Mouse (Mus musculus): ENCODE measurements around the gene Pgm2. TPM values are rescaled to one million over a fixed set of nuclear protein-coding genes. Genes with fewer than 3 reads are reported as not detected.

The Pgm2 gene
- polyA plus RNA-seq, 1 experiment from 2014 or later = 27.0 TPM

DNA sequence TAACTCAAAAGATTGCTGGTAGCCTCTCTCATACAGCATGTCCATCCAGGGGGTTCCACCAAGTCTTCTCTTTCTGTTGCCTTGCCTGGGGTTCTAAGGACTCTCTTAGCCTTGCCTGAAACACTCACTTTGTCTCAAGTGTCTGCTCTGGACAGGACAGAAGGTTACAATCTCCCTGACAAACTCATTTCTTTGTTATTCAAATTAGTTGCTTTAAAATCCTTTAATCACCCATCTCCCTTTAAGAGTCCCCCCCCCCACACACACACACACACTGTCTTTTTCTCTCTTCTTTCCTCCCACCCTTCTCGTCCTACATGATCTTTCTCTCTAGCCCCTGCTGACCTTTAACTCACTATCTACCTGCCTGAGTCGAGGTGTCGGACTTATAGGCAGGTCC is 44.1 kb upstream of the Pgm2 start:
- no peak for DNase-seq (ENCODE audit: low spot score)
- no peak overlapping the region for H3K4me2 ChIP-seq (replicated peaks; ENCODE audit: low read depth, low read length)
- no peak overlapping the region for H3K9ac ChIP-seq (replicated peaks; ENCODE audit: low read depth)
- no peak overlapping the region for H3K27ac ChIP-seq (ENCODE audit: low read length)
- H3K4me1 ChIP-seq (ENCODE audit: insufficient read depth, low read depth, low read length) = peaks cover 7% of the 10 kb centered on the region; the same call in 1 of the 2 replicates
- no peak overlapping the region for H3K4me3 ChIP-seq (ENCODE audit: low read depth, low read length)
- WGBS = 64% methylated on average over 3 of the region's 3 CpGs
- H3K27me3 ChIP-seq (replicated peaks; ENCODE audit: insufficient read depth, low read length) = no peaks in the 10 kb centered on the region
- TF ChIP-seq EP300 (IDR thresholded peaks at IDR 0.05) (no peak), CTCF (IDR thresholded peaks at IDR 0.05) (no peak)
- no peaks in the 10 kb centered on the region for H3K36me3 ChIP-seq (ENCODE audit: insufficient read depth, low read length)
- no peak for ATAC-seq
- H3K9me3 ChIP-seq (ENCODE audit: low read length) = no peaks in the 10 kb centered on the region

GRCm38 (mm10) chr5:64049256-64049655 is 43.5 kb upstream of the Pgm2 start:
- H3K4me2 ChIP-seq (replicated peaks; ENCODE audit: low read depth, low read length) = no peak overlapping the region
- DNase-seq (ENCODE audit: low spot score) = no peak
- H3K27ac ChIP-seq (ENCODE audit: low read length) = no peak overlapping the region
- H3K9ac ChIP-seq (replicated peaks; ENCODE audit: low read depth) = no peak overlapping the region
- H3K36me3 ChIP-seq (ENCODE audit: insufficient read depth, low read length) = no peaks in the 10 kb centered on the region
- H3K4me3 ChIP-seq (ENCODE audit: low read depth, low read length) = no peak overlapping the region
- TF ChIP-seq CTCF (IDR thresholded peaks at IDR 0.05) = no peak
- TF ChIP-seq EP300 (IDR thresholded peaks at IDR 0.05) = no peak
- peaks cover 7% of the 10 kb centered on the region; the same call in 1 of the 2 replicates for H3K4me1 ChIP-seq (ENCODE audit: insufficient read depth, low read depth, low read length)
- 83% methylated on average over 5 of the region's 5 CpGs for WGBS
- no peaks in the 10 kb centered on the region for H3K9me3 ChIP-seq (ENCODE audit: low read length)
- H3K27me3 ChIP-seq (replicated peaks; ENCODE audit: insufficient read depth, low read length) = no peaks in the 10 kb centered on the region
- ATAC-seq = no peak

GRCm38 (mm10) chr5:64053010-64053409 is 39.7 kb upstream of the Pgm2 start:
- 94% methylated on average over 5 of the region's 5 CpGs for WGBS
- no peak for ATAC-seq
- H3K4me1 ChIP-seq (ENCODE audit: insufficient read depth, low read depth, low read length) = no peaks in the 10 kb centered on the region
- no peak overlapping the region for H3K9ac ChIP-seq (replicated peaks; ENCODE audit: low read depth)
- no peaks in the 10 kb centered on the region for H3K27me3 ChIP-seq (replicated peaks; ENCODE audit: insufficient read depth, low read length)
- TF ChIP-seq EP300 (IDR thresholded peaks at IDR 0.05) (no peak), CTCF (IDR thresholded peaks at IDR 0.05) (no peak)
- H3K36me3 ChIP-seq (ENCODE audit: insufficient read depth, low read length) = no peaks in the 10 kb centered on the region
- H3K4me3 ChIP-seq (ENCODE audit: low read depth, low read length) = no peak overlapping the region
- H3K4me2 ChIP-seq (replicated peaks; ENCODE audit: low read depth, low read length) = no peak overlapping the region
- no peak overlapping the region for H3K27ac ChIP-seq (ENCODE audit: low read length)
- no peaks in the 10 kb centered on the region for H3K9me3 ChIP-seq (ENCODE audit: low read length)
- DNase-seq (ENCODE audit: low spot score) = no peak

DNA sequence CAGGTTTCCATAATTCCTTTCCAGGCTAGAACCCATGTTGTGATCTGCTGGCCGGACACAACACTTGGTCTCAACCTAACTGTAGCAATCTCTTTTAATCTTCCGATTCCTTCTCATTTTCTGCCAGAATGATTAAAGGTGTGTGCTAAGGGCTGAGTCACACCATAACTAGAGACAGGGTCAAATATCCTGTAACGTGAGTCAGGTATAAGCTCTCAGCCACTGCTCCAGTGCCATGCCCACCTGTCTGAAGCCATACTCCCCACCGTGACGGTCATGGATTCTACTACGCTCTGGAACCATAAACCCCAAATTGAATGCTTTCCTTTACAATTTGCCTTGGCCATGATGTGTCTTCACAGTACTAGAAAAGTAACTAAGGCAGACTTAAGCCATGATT is 36.5 kb upstream of the Pgm2 start:
- ATAC-seq = no peak
- Histone ChIP-seq H3K9me3 (ENCODE audit: low read length) (no peaks in the 10 kb centered on the region), H3K4me3 (ENCODE audit: low read depth, low read length) (no peak overlapping the region), H3K4me1 (ENCODE audit: insufficient read depth, low read depth, low read length) (no peaks in the 10 kb centered on the region), H3K27ac (ENCODE audit: low read length) (no peak overlapping the region), H3K27me3 (replicated peaks; ENCODE audit: insufficient read depth, low read length) (no peaks in the 10 kb centered on the region), H3K9ac (replicated peaks; ENCODE audit: low read depth) (no peak overlapping the region), H3K36me3 (ENCODE audit: insufficient read depth, low read length) (no peaks in the 10 kb centered on the region), H3K4me2 (replicated peaks; ENCODE audit: low read depth, low read length) (no peak overlapping the region)
- no peak for DNase-seq (ENCODE audit: low spot score)
- TF ChIP-seq EP300 (IDR thresholded peaks at IDR 0.05) (no peak), CTCF (IDR thresholded peaks at IDR 0.05) (no peak)
- 93% methylated on average over 6 of the region's 6 CpGs for WGBS

- Histone ChIP-seq H3K36me3 (ENCODE audit: insufficient read depth, low read length) (no peaks in the 10 kb centered on the region), H3K4me2 (replicated peaks; ENCODE audit: low read depth, low read length) (no peak overlapping the region), H3K27me3 (replicated peaks; ENCODE audit: insufficient read depth, low read length) (no peaks in the 10 kb centered on the region), H3K9me3 (ENCODE audit: low read length) (no peaks in the 10 kb centered on the region), H3K4me1 (ENCODE audit: insufficient read depth, low read depth, low read length) (no peaks in the 10 kb centered on the region), H3K9ac (replicated peaks; ENCODE audit: low read depth) (no peak overlapping the region), H3K27ac (ENCODE audit: low read length) (no peak overlapping the region), H3K4me3 (ENCODE audit: low read depth, low read length) (no peak overlapping the region)
- TF ChIP-seq CTCF (IDR thresholded peaks at IDR 0.05) (no peak), EP300 (IDR thresholded peaks at IDR 0.05) (no peak)
- ATAC-seq = no peak
- no peak for DNase-seq (ENCODE audit: low spot score)
- 86% methylated on average over 8 of the region's 8 CpGs for WGBS
These were observed 31.9 kb upstream of the Pgm2 start for GRCm38 (mm10) chr5:64060881-64061280.

- no peaks in the 10 kb centered on the region for H3K27me3 ChIP-seq (replicated peaks; ENCODE audit: insufficient read depth, low read length)
- no peak overlapping the region for H3K4me3 ChIP-seq (ENCODE audit: low read depth, low read length)
- TF ChIP-seq CTCF (IDR thresholded peaks at IDR 0.05) = no peak
- TF ChIP-seq EP300 (IDR thresholded peaks at IDR 0.05) = no peak
- H3K9ac ChIP-seq (replicated peaks; ENCODE audit: low read depth) = no peak overlapping the region
- H3K27ac ChIP-seq (ENCODE audit: low read length) = no peak overlapping the region
- no peak overlapping the region for H3K4me2 ChIP-seq (replicated peaks; ENCODE audit: low read depth, low read length)
- no peaks in the 10 kb centered on the region for H3K36me3 ChIP-seq (ENCODE audit: insufficient read depth, low read length)
- ATAC-seq = no peak
- H3K4me1 ChIP-seq (ENCODE audit: insufficient read depth, low read depth, low read length) = no peaks in the 10 kb centered on the region
- WGBS = 74% methylated on average over 7 of the region's 7 CpGs
- no peak for DNase-seq (ENCODE audit: low spot score)
- H3K9me3 ChIP-seq (ENCODE audit: low read length) = no peaks in the 10 kb centered on the region
These were observed 31.1 kb upstream of the Pgm2 start for GRCm38 (mm10) chr5:64061643-64062042.
